Mouse (Mus musculus): ENCODE measurements around the gene Tex2.

DNA sequence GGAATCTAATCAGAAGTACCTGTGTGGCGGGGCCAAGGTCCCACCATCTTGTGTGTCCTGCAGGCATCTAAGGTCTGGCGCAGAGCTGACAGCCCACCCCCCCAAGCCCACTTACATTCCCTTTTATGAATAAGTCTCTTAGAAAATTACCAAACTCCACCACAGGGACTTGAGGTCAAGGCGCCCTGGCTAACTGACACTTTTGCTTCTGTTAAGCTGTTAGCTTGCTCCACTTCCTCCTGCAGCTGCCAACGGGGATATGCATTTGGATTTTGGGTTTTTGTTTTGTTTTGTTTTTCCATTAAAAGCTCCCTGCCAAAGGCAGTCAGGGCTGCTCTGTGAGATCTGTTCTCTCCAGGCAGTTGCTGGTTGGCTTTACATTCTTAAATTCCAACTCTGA is 2.3 kb upstream of the Tex2 start:
- TF ChIP-seq UBTF (IDR thresholded peaks at IDR 0.05; ENCODE audit: low read depth, low read length), result no peak
- TF ChIP-seq USF1 (IDR thresholded peaks at IDR 0.05; ENCODE audit: low read depth, low read length), result no peak
- TF ChIP-seq CTCF (conservative IDR thresholded peaks at IDR 0.05 in 1 of 2, IDR thresholded peaks at IDR 0.05 in 1 of 2; ENCODE audit: low read depth in 2 of 2, low read length in 2 of 2), result no peak
- no peak for TF ChIP-seq EP300 (IDR thresholded peaks at IDR 0.05; ENCODE audit: low read length)
- TF ChIP-seq POLR2AphosphoS2 (IDR thresholded peaks at IDR 0.05; ENCODE audit: low read depth, low read length), result no peak
- TF ChIP-seq POLR2A (IDR thresholded peaks at IDR 0.05; ENCODE audit: low read depth, low read length), result no peak
- no peak for TF ChIP-seq RAD21 (IDR thresholded peaks at IDR 0.05; ENCODE audit: low read depth, low read length)
- TF ChIP-seq MYC (IDR thresholded peaks at IDR 0.05; ENCODE audit: low read depth, low read length), result no peak

Measured in CH12.LX (cell line).